Mouse (Mus musculus) ES-Bruce4 (cell line): Measurements from ENCODE around the gene Lta. TPM values are rescaled to one million over a fixed set of nuclear protein-coding genes. Genes with fewer than 3 reads are reported as not detected.

Experiments used
- H3K27ac ChIP-seq: 2 replicates; pipeline ENCODE4 v1.5.1; 2012; ENCODE audit warnings: low read length, inconsistent platforms; ENCODE audit not compliant: insufficient read depth
- H3K27me3 ChIP-seq: 2 replicates; pipeline ENCODE4 v1.6.1; 2012; ENCODE audit warnings: mild to moderate bottlenecking, low read length, inconsistent platforms; ENCODE audit not compliant: control insufficient read depth, poor library complexity, insufficient read depth, severe bottlenecking
- H3K36me3 ChIP-seq: 2 replicates; pipeline ENCODE4 v1.6.1; 2012; ENCODE audit warnings: inconsistent platforms, mild to moderate bottlenecking, low read length, moderate library complexity; ENCODE audit not compliant: control insufficient read depth, poor library complexity, insufficient read depth, severe bottlenecking
- H3K4me1 ChIP-seq: one replicate; pipeline ENCODE4 v1.8.1; 2011; ENCODE audit warnings: low read length; ENCODE audit not compliant: control insufficient read depth, insufficient read depth
- H3K4me3 ChIP-seq: 2 replicates; pipeline ENCODE4 v1.5.1; 2011; ENCODE audit warnings: low read depth, mild to moderate bottlenecking, low read length
- H3K9ac ChIP-seq: 2 replicates; pipeline ENCODE4 v1.6.1; 2012; ENCODE audit warnings: low read depth, mild to moderate bottlenecking, inconsistent platforms; ENCODE audit not compliant: poor library complexity, severe bottlenecking
- H3K9me3 ChIP-seq: replicated peaks from 2 replicates; pipeline ENCODE4 v1.6.1; 2012; ENCODE audit warnings: mild to moderate bottlenecking, low read length, inconsistent platforms; ENCODE audit not compliant: control insufficient read depth, poor library complexity, insufficient read depth, severe bottlenecking
- CTCF ChIP-seq: IDR thresholded peaks from one replicate; pipeline ENCODE4 v1.8.1; 2011; ENCODE audit warnings: low read depth, low read length
- EP300 ChIP-seq: IDR thresholded peaks from 2 replicates; pipeline ENCODE4 v1.6.1; 2011; ENCODE audit warnings: low read depth, low read length; ENCODE audit not compliant: insufficient read depth
- POLR2A ChIP-seq: IDR thresholded peaks from one replicate; pipeline ENCODE4 v1.8.1; 2011; ENCODE audit warnings: low read length; ENCODE audit not compliant: insufficient read depth
- polyA plus RNA-seq: library from polyadenylated mRNA; stranded (reverse); fragments of >200 nt; gene quantifications from 2 replicates; pipeline ENCODE4 v1.2.4, GENCODE M21; 2011; ENCODE audit warnings: low read depth; ENCODE audit not compliant: missing spikeins, insufficient read depth, insufficient read length

Gene Lta
- polyA plus RNA-seq, 1 experiment = not detected

GRCm38 (mm10) chr17:35251162-35251719, 46.1 kb upstream of the Lta start:
- Histone ChIP-seq H3K9me3 (no peaks in the 10 kb centered on the region), H3K36me3 (peaks cover 66% of the 10 kb centered on the region), H3K27ac (no peak overlapping the region), H3K27me3 (no peaks in the 10 kb centered on the region), H3K4me3 (no peak overlapping the region), H3K4me1 (peaks cover 2% of the 10 kb centered on the region), H3K9ac (no peak overlapping the region)
- TF ChIP-seq CTCF (no peak), POLR2A (no peak), EP300 (no peak)

GRCm38 (mm10) chr17:35250348-35251120, 45.4 kb upstream of the Lta start:
- Histone ChIP-seq H3K36me3 (peaks cover 73% of the 10 kb centered on the region), H3K27ac (no peak overlapping the region), H3K4me3 (no peak overlapping the region), H3K9ac (no peak overlapping the region), H3K27me3 (no peaks in the 10 kb centered on the region), H3K4me1 (peaks cover 2% of the 10 kb centered on the region), H3K9me3 (no peaks in the 10 kb centered on the region)
- no peak for TF ChIP-seq POLR2A
- TF ChIP-seq EP300 = no peak
- no peak for TF ChIP-seq CTCF

- H3K4me3 ChIP-seq = no peak overlapping the region
- peaks cover 82% of the 10 kb centered on the region for H3K36me3 ChIP-seq
- no peak overlapping the region for H3K27ac ChIP-seq
- H3K9me3 ChIP-seq = no peaks in the 10 kb centered on the region
- H3K9ac ChIP-seq = no peak overlapping the region
- TF ChIP-seq EP300 = no peak
- H3K4me1 ChIP-seq = peaks cover 2% of the 10 kb centered on the region
- H3K27me3 ChIP-seq = no peaks in the 10 kb centered on the region
Measured at GRCm38 (mm10) chr17:35249451-35250197, 44.5 kb upstream of the Lta start.

- Histone ChIP-seq H3K4me1 (peaks cover 2% of the 10 kb centered on the region), H3K9me3 (no peaks in the 10 kb centered on the region), H3K4me3 (no peak overlapping the region), H3K36me3 (peaks cover 89% of the 10 kb centered on the region), H3K9ac (no peak overlapping the region), H3K27me3 (no peaks in the 10 kb centered on the region), H3K27ac (no peak overlapping the region)
- TF ChIP-seq CTCF = no peak
- TF ChIP-seq POLR2A = no peak
- no peak for TF ChIP-seq EP300
Measured at GRCm38 (mm10) chr17:35248986-35249385, 43.8 kb upstream of the Lta start.

GRCm38 (mm10) chr17:35247144-35247543, 42.0 kb upstream of the Lta start:
- Histone ChIP-seq H3K36me3 (peaks cover 89% of the 10 kb centered on the region), H3K4me1 (peaks cover 2% of the 10 kb centered on the region), H3K4me3 (no peak overlapping the region), H3K27me3 (no peaks in the 10 kb centered on the region), H3K9me3 (no peaks in the 10 kb centered on the region), H3K9ac (no peak overlapping the region), H3K27ac (no peak overlapping the region)
- TF ChIP-seq POLR2A = no peak
- TF ChIP-seq EP300 = no peak
- TF ChIP-seq CTCF = no peak
